Mouse (Mus musculus): ENCODE data around the gene Cers5. TPM values are rescaled to one million over a fixed set of nuclear protein-coding genes. Genes with fewer than 3 reads are reported as not detected.

The Cers5 gene
- polyA plus RNA-seq, 1 experiment = 74.9 TPM

- Histone ChIP-seq H3K4me3 (ENCODE audit: insufficient read depth, low read length) (no peak overlapping the region), H3K27ac (ENCODE audit: insufficient read depth, low read depth, low read length) (no peak overlapping the region), H3K4me1 (ENCODE audit: control insufficient read depth, insufficient read depth, low read length) (no peaks in the 10 kb centered on the region)
- TF ChIP-seq CTCF (IDR thresholded peaks at IDR 0.05; ENCODE audit: low read depth, low read length) (peak; percentile 68), POLR2A (IDR thresholded peaks at IDR 0.05; ENCODE audit: borderline replicate concordance, low read depth, low read length) (no peak)
Measured at GRCm38 (mm10) chr15:99688712-99689111, 84.0 kb downstream of the Cers5 start.

Other genes starting within 250 kb of the Cers5 start
- 0.05 TPM in 1 of 2 replicates, not detected in the other for gene Faim2, start 244.7 kb downstream of the Cers5 start, polyA plus RNA-seq (2012; ENCODE audit: insufficient read depth, insufficient read length, missing spikeins)
- not detected in 2 replicates for gene Aqp2, start 193.8 kb downstream of the Cers5 start, polyA plus RNA-seq (2012; ENCODE audit: insufficient read depth, insufficient read length, missing spikeins)
- gene Aqp5, start 182.1 kb downstream of the Cers5 start, polyA plus RNA-seq (2012; ENCODE audit: insufficient read depth, insufficient read length, missing spikeins) = not detected in 2 replicates
- gene Aqp6, start 171.5 kb downstream of the Cers5 start, polyA plus RNA-seq (2012; ENCODE audit: insufficient read depth, insufficient read length, missing spikeins) = not detected in 2 replicates
- gene Racgap1, start 121.2 kb downstream of the Cers5 start, polyA plus RNA-seq (2012; ENCODE audit: insufficient read depth, insufficient read length, missing spikeins) = 55.8 and 56.8 TPM in 2 replicates
- not detected in 2 replicates for gene Asic1, start 102.5 kb downstream of the Cers5 start, polyA plus RNA-seq (2012; ENCODE audit: insufficient read depth, insufficient read length, missing spikeins)
- gene Smarcd1, start 70.8 kb downstream of the Cers5 start, polyA plus RNA-seq (2012; ENCODE audit: insufficient read depth, insufficient read length, missing spikeins) = 17.7 and 19.4 TPM in 2 replicates
- not detected in 2 replicates for gene Gm17349, start 67.4 kb downstream of the Cers5 start, polyA plus RNA-seq (2012; ENCODE audit: insufficient read depth, insufficient read length, missing spikeins)
- 0.37 and 1.2 TPM in 2 replicates for gene Gpd1, start 55.4 kb downstream of the Cers5 start, polyA plus RNA-seq (2012; ENCODE audit: insufficient read depth, insufficient read length, missing spikeins)
- gene Cox14, start 47.3 kb downstream of the Cers5 start, polyA plus RNA-seq (2012; ENCODE audit: insufficient read depth, insufficient read length, missing spikeins) = 62.3 and 71.3 TPM in 2 replicates
- gene Lima1, start 102.6 kb upstream of the Cers5 start, polyA plus RNA-seq (2012; ENCODE audit: insufficient read depth, insufficient read length, missing spikeins) = 45.3 and 49.3 TPM in 2 replicates
- not detected in 2 replicates for gene Fam186a, start 194.2 kb upstream of the Cers5 start, polyA plus RNA-seq (2012; ENCODE audit: insufficient read depth, insufficient read length, missing spikeins)
- 26.4 and 27.0 TPM in 2 replicates for gene Larp4, start 197.2 kb upstream of the Cers5 start, polyA plus RNA-seq (2012; ENCODE audit: insufficient read depth, insufficient read length, missing spikeins)